In genomic region chr6:149366403-149366802, GRCm38 (mm10) we compare ENCODE assay signal across 23 mouse cellular contexts. TPM values are rescaled to one million over a fixed set of nuclear protein-coding genes. Genes with fewer than 3 reads are reported as not detected.
DNase-seq lines count a peak whose midpoint lies in the region; ATAC-seq and TF ChIP-seq lines count a peak whose summit lies in the region.
"Had no signal": no experiment of that assay in that cellular context is flagged by ENCODE, and none has a peak within 500 bp of the region (broad histone marks: within the 10 kb centered on the region; RNA-seq: fewer than 3 reads in every experiment).

No protein-coding gene starts in this region.

- no peak overlapping the region for H3K27ac ChIP-seq in gastrocnemius, adult 2 months
- H3K27ac ChIP-seq: embryonic facial prominence, embryonic 10.5 days; forebrain, embryonic 15.5 days; heart, embryonic 10.5 days; hindbrain, embryonic 12.5 days; intestine, embryonic 15.5 days had no signal

- H3K4me3 ChIP-seq in gastrocnemius, adult 2 months: no peak overlapping the region
- H3K4me3 ChIP-seq: embryonic facial prominence, embryonic 10.5 days; erythroblast, embryonic 14.5 days; forebrain, embryonic 15.5 days; heart, embryonic 10.5 days; hindbrain, embryonic 12.5 days; intestine, embryonic 15.5 days had no signal

- no peak for TF ChIP-seq CTCF in gastrocnemius, adult 2 months (IDR thresholded peaks at IDR 0.05)

- intact Hi-C loops in gastrocnemius, adult 2 months (cut with DNase I): no loop called here

- DNase-seq in 3134 (ENCODE audit: extremely low read depth, insufficient read length, low spot score): peak; percentile 43
- DNase-seq in CD4-positive, CD25-positive, alpha-beta regulatory T cell, adult 2 months (ENCODE audit: low read depth, low spot score): peak; percentile 75
- DNase-seq in T-cell, adult 2 months (ENCODE audit: low spot score): peak; percentile 52
- DNase-seq in gastrocnemius, adult 2 months: no peak
- DNase-seq in layer of hippocampus, postnatal 14 days (ENCODE audit: low spot score in 2 of 2): no peak
- no peak for DNase-seq in yolk sac, embryonic 10.5 days (ENCODE audit: low spot score)
- DNase-seq in cerebellum, postnatal 25 days: no peak
- DNase-seq: adrenal gland, postnatal 25 days; cerebellum, adult 18-20 months; cerebellum, adult 9-11 months; gastrocnemius, postnatal 36 days; heart, postnatal 10 days; heart, postnatal 4 days; kidney, adult 18-20 months had no signal

- peak; percentile 99 for ATAC-seq in inflammation-experienced regulatory T-cells, adult 6 months
- ATAC-seq: forebrain, embryonic 15.5 days; hindbrain, embryonic 16.5 days; intestine, embryonic 15.5 days had no signal

RNA-seq across cellular contexts. Expression of gene Bicd1, which starts 42.3 kb away (rescaled TPM):
- polyA plus RNA-seq in inflammation-experienced regulatory T-cells, adult 6 months (2017; shearing (Covaris generic)): 10 to 100 TPM; 13.2 to 23.7 (median 15.9) TPM
- total RNA-seq in gastrocnemius, adult 2 months (2021): under 1 TPM; 0.31 to 0.59 TPM
- total RNA-seq in layer of hippocampus, postnatal 14 days (2021): 10 to 100 TPM; 53.5 to 56.2 TPM
- total RNA-seq: CH12.LX had no signal
- polyA plus RNA-seq: erythroblast, embryonic 14.5 days had no signal

RNA-seq across cellular contexts. Expression of gene Resf1, which starts 57.2 kb away (rescaled TPM):
- polyA plus RNA-seq in inflammation-experienced regulatory T-cells, adult 6 months (2017; shearing (Covaris generic)): 100 to 1,000 TPM; 169 to 237 (median 199) TPM
- total RNA-seq in gastrocnemius, adult 2 months (2021): 10 to 100 TPM; 14.9 to 27.7 TPM
- total RNA-seq in layer of hippocampus, postnatal 14 days (2021): 10 to 100 TPM; 14.7 to 15.8 TPM

Comparison
In these comparisons a context has a peak if more than half of its experiments do, and no peak if none do; other contexts are left out.
1. DNase-seq: peak in 3134 (single experiment), CD4-positive, CD25-positive, alpha-beta regulatory T cell, adult 2 months (single experiment) and T-cell, adult 2 months (single experiment); none in gastrocnemius, adult 2 months (single experiment), layer of hippocampus, postnatal 14 days (0 of 2), yolk sac, embryonic 10.5 days (single experiment) and cerebellum, postnatal 25 days (0 of 2).
2. RNA of gene Bicd1, which starts 42.3 kb away (total RNA-seq): 53.5 to 56.2 TPM in layer of hippocampus, postnatal 14 days; 0.31 to 0.59 TPM in gastrocnemius, adult 2 months; every median in the first group is over 10 times any median in the second.